Mouse (Mus musculus) 3T3-L1 (cell line): ENCODE results near the gene Nmt1.

ENCODE experiments used
- DNase-seq: peaks from one replicate; pipeline ENCODE4 v3.0.0-alpha.2; 2015; ENCODE audit warnings: low read depth, low spot score

Gene Nmt1

GRCm38 (mm10) chr11:103028176-103028891 is at the start of gene Nmt1, which contains the start of gene Dcakd:
Gene Nmt1, plus strand, starts transcription at chr11:103028190.
Gene Dcakd, minus strand, starts transcription at chr11:103028333.
- DNase-seq: peak; percentile 99

- no peak for DNase-seq
Measured at GRCm38 (mm10) chr11:102981151-102981890, 46.7 kb upstream of the Nmt1 start.

- no peak for DNase-seq
Measured at GRCm38 (mm10) chr11:102984086-102984485, 43.9 kb upstream of the Nmt1 start.

- no peak for DNase-seq
Measured at GRCm38 (mm10) chr11:102984615-102985014, 43.4 kb upstream of the Nmt1 start.

- no peak for DNase-seq
Measured at GRCm38 (mm10) chr11:102985160-102985559, 42.8 kb upstream of the Nmt1 start.

GRCm38 (mm10) chr11:102989641-102990151 is 38.3 kb upstream of the Nmt1 start:
- no peak for DNase-seq

GRCm38 (mm10) chr11:102990152-102990663 is 37.8 kb upstream of the Nmt1 start:
- no peak for DNase-seq

GRCm38 (mm10) chr11:102991681-102992080 is 36.3 kb upstream of the Nmt1 start:
- no peak for DNase-seq

GRCm38 (mm10) chr11:102992940-102993339 is 35.0 kb upstream of the Nmt1 start:
- peak; percentile 76 for DNase-seq

GRCm38 (mm10) chr11:102993420-102994029 is 34.5 kb upstream of the Nmt1 start:
- no peak for DNase-seq

GRCm38 (mm10) chr11:102994952-102995351 is 33.0 kb upstream of the Nmt1 start:
- no peak for DNase-seq

GRCm38 (mm10) chr11:102996385-102996784 is 31.6 kb upstream of the Nmt1 start:
- DNase-seq: peak; percentile 95

- peak; percentile 48 for DNase-seq
Measured at GRCm38 (mm10) chr11:102996991-102997770, 30.8 kb upstream of the Nmt1 start.

- DNase-seq: no peak
Measured at GRCm38 (mm10) chr11:102998254-102998576, 29.8 kb upstream of the Nmt1 start.

GRCm38 (mm10) chr11:102998577-102999316 is 29.2 kb upstream of the Nmt1 start:
- no peak for DNase-seq

- no peak for DNase-seq
Measured at GRCm38 (mm10) chr11:102999317-102999970, 28.5 kb upstream of the Nmt1 start.

GRCm38 (mm10) chr11:103000111-103000510 is 27.9 kb upstream of the Nmt1 start:
- no peak for DNase-seq

- no peak for DNase-seq
Measured at GRCm38 (mm10) chr11:103001063-103001462, 26.9 kb upstream of the Nmt1 start.

GRCm38 (mm10) chr11:103003210-103003609 is 24.8 kb upstream of the Nmt1 start:
- DNase-seq: peak; percentile 99

- DNase-seq: no peak
Measured at GRCm38 (mm10) chr11:103004852-103005251, 23.1 kb upstream of the Nmt1 start.
